In the genomic region with DNA sequence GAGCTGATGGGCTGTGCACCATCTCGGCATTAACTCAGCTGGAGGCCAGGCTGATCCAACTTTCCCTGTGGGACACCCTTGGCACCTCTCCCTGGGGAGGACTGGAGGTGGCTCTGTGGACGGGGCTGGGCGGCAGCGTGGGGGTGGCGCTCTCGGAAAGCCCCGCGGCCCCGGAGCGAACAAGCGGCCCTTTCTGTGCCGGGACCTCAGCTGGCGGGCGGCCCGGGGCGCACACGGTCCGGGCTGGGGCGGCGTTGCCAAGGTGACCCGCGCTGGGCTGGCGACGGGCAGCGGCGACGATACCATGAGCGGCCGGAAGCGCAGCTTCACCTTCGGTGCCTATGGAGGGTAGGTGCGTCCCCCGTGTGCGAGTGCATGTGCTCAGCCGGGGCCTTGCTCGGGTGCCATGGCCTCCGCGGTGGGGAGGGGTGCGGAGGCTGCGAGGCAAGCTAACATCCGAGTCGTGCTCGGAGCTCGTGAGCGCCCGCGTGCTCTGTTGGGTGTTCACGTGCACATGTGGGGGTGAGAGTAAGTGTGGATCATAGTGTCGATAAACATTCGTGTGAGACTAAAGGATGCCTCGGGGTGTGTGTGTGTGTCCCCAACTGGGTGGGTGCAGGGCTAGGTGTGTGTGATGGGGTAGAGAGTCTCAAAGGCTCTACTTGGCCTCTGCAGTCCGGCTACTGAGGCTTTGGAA, we compare ENCODE assay signal across 8 mouse cellular contexts. TPM values are rescaled to one million over a fixed set of nuclear protein-coding genes. Genes with fewer than 3 reads are reported as not detected.
DNase-seq lines count a peak whose midpoint lies in the region; ATAC-seq and TF ChIP-seq lines count a peak whose summit lies in the region.

No protein-coding gene starts in this region.

- H3K4me3 ChIP-seq in embryonic facial prominence, embryonic 11.5 days (ENCODE audit: low read depth, low read length) = peak overlapping the region; percentile 29
- peak overlapping the region; percentile 33 for H3K4me3 ChIP-seq in hindbrain, embryonic 15.5 days
- peak overlapping the region; percentile 34 for H3K4me3 ChIP-seq in midbrain, postnatal 0 days (ENCODE audit: low read depth, low read length)

- no peak overlapping the region for H3K27ac ChIP-seq in embryonic facial prominence, embryonic 11.5 days (replicated peaks; ENCODE audit: low read depth, low read length)
- H3K27ac ChIP-seq in hindbrain, embryonic 15.5 days (replicated peaks) = peak overlapping the region; percentile 78
- peak overlapping the region; percentile 66 for H3K27ac ChIP-seq in midbrain, postnatal 0 days (ENCODE audit: low read depth, low read length)

- TF ChIP-seq CTCF in midbrain, postnatal 0 days (IDR thresholded peaks at IDR 0.05) = no peak

- no peaks in the 10 kb centered on the region for H3K36me3 ChIP-seq in embryonic facial prominence, embryonic 11.5 days (replicated peaks; ENCODE audit: control insufficient read depth, insufficient read depth, low read depth, low read length)
- H3K36me3 ChIP-seq in hindbrain, embryonic 15.5 days = no peaks in the 10 kb centered on the region
- H3K36me3 ChIP-seq in midbrain, postnatal 0 days (ENCODE audit: insufficient read depth, low read length) = no peaks in the 10 kb centered on the region

- 0 out of 2 replicates have a peak overlapping the region, but pooled peaks have one; percentile 5 for H3K9ac ChIP-seq in embryonic facial prominence, embryonic 11.5 days (replicated peaks; ENCODE audit: low read length)
- H3K9ac ChIP-seq in hindbrain, embryonic 15.5 days = peak overlapping the region; percentile 32
- H3K9ac ChIP-seq in midbrain, postnatal 0 days (replicated peaks; ENCODE audit: low read length, poor library complexity, severe bottlenecking) = peak overlapping the region; percentile 34

- H3K9me3 ChIP-seq in embryonic facial prominence, embryonic 11.5 days (replicated peaks; ENCODE audit: control insufficient read depth, low read length) = no peaks in the 10 kb centered on the region
- no peaks in the 10 kb centered on the region for H3K9me3 ChIP-seq in hindbrain, embryonic 15.5 days
- H3K9me3 ChIP-seq in midbrain, postnatal 0 days (ENCODE audit: low read length) = no peaks in the 10 kb centered on the region

- WGBS in embryonic facial prominence, embryonic 11.5 days = 5% methylated on average over 52 of the region's 52 CpGs
- 3% methylated on average over 52 of the region's 52 CpGs for WGBS in hindbrain, embryonic 15.5 days
- 3% methylated on average over 51 of the region's 52 CpGs for WGBS in midbrain, postnatal 0 days

- no peak for ATAC-seq in embryonic facial prominence, embryonic 11.5 days (replicated peaks; ENCODE audit: insufficient number of reproducible peaks, low FRiP score, low TSS enrichment, low read depth)
- peak; percentile 55; the same call in 1 of the 2 replicates for ATAC-seq in hindbrain, embryonic 15.5 days (ENCODE audit: low FRiP score, low read depth)
- ATAC-seq in midbrain, postnatal 0 days (ENCODE audit: low FRiP score) = peak; percentile 42
- no peak for ATAC-seq in inflammation-experienced regulatory T-cells, adult 6 months

- H3K4me2 ChIP-seq in embryonic facial prominence, embryonic 11.5 days (ENCODE audit: low read depth, low read length) = peak overlapping the region; percentile 71
- peak overlapping the region; percentile 73 for H3K4me2 ChIP-seq in hindbrain, embryonic 15.5 days
- peak overlapping the region; percentile 76 for H3K4me2 ChIP-seq in midbrain, postnatal 0 days (ENCODE audit: low read depth, low read length, poor library complexity, severe bottlenecking)

- H3K4me1 ChIP-seq in embryonic facial prominence, embryonic 11.5 days (ENCODE audit: control insufficient read depth, insufficient read depth, low read length) = no peaks in the 10 kb centered on the region; the same call in 1 of the 2 replicates
- peaks cover 54% of the 10 kb centered on the region for H3K4me1 ChIP-seq in hindbrain, embryonic 15.5 days (replicated peaks)
- peaks cover 14% of the 10 kb centered on the region for H3K4me1 ChIP-seq in midbrain, postnatal 0 days (ENCODE audit: insufficient read depth, low read length)

- DNase-seq in lung, postnatal 10 days = peak; percentile 24
- no peak for DNase-seq in lung, postnatal 36 days
- DNase-seq in embryonic facial prominence, embryonic 11.5 days (ENCODE audit: low spot score) = peak; percentile 21
- DNase-seq in left cerebral cortex, adult 11 months (ENCODE audit: low spot score) = peak; percentile 69
- DNase-seq in midbrain, postnatal 0 days (ENCODE audit: low spot score) = peak; percentile 73
- no peak for DNase-seq in urinary bladder, postnatal 4 days (ENCODE audit: low spot score in 2 of 2)

- H3K27me3 ChIP-seq in embryonic facial prominence, embryonic 11.5 days (ENCODE audit: control insufficient read depth, insufficient read depth, low read length) = peaks cover 33% of the 10 kb centered on the region
- no peaks in the 10 kb centered on the region; the same call in 1 of the 2 replicates for H3K27me3 ChIP-seq in hindbrain, embryonic 15.5 days
- H3K27me3 ChIP-seq in midbrain, postnatal 0 days (ENCODE audit: insufficient read depth, low read length) = no peaks in the 10 kb centered on the region

RNA-seq across cellular contexts. Expression of a gene that starts 17.0 kb away (rescaled TPM):
- polyA plus RNA-seq in embryonic facial prominence, embryonic 11.5 days (2014; fragmentation: Nextera tagmentation; extraction: Ambion mirVana) = 5.7 and 6.9 TPM in 2 replicates
- polyA plus RNA-seq in hindbrain, embryonic 15.5 days (2015; fragmentation: Nextera tagmentation; extraction: Ambion mirVana) = 93.2 and 99.6 TPM in 2 replicates
- 232 and 270 TPM in 2 replicates for total RNA-seq in midbrain, postnatal 0 days (2014; rRNA removed)
- polyA plus RNA-seq in midbrain, postnatal 0 days (2015; fragmentation: Nextera tagmentation; extraction: Ambion mirVana) = 115 and 123 TPM in 2 replicates
- 1 to 10 TPM in 2 of 3 experiments, under 1 TPM in 1; 0.45 to 2.3 (median 1.9) TPM for polyA plus RNA-seq in inflammation-experienced regulatory T-cells, adult 6 months (2017; shearing (Covaris generic))

Comparison
In these comparisons a context has a peak if more than half of its experiments do, and no peak if none do; other contexts are left out.
1. DNase-seq: peak in lung, postnatal 10 days (single experiment), embryonic facial prominence, embryonic 11.5 days (single experiment), left cerebral cortex, adult 11 months (single experiment) and midbrain, postnatal 0 days (single experiment); none in lung, postnatal 36 days (single experiment) and urinary bladder, postnatal 4 days (0 of 2).
2. ATAC-seq: peak in hindbrain, embryonic 15.5 days (single experiment) and midbrain, postnatal 0 days (single experiment); none in embryonic facial prominence, embryonic 11.5 days (single experiment) and inflammation-experienced regulatory T-cells, adult 6 months (single experiment).
3. RNA of a gene that starts 17.0 kb away (polyA plus RNA-seq): 115 to 123 TPM in midbrain, postnatal 0 days and 93.2 to 99.6 TPM in hindbrain, embryonic 15.5 days; 5.7 to 6.9 TPM in embryonic facial prominence, embryonic 11.5 days and 0.45 to 2.3 TPM in inflammation-experienced regulatory T-cells, adult 6 months; every median in the first group is over 10 times any median in the second.
4. Peak in every context shown above with its lines, with median percentiles within 50 percentile points of each other: H3K4me2 ChIP-seq, H3K4me3 ChIP-seq and H3K9ac ChIP-seq.